Mouse (Mus musculus) CH12.LX (cell line): ENCODE results near the gene Wnk2. TPM values are rescaled to one million over a fixed set of nuclear protein-coding genes. Genes with fewer than 3 reads are reported as not detected.

Experiments used
- DNase-seq: peaks from one replicate; pipeline ENCODE4 v3.0.0-alpha.2; 2013; ENCODE audit errors: extremely low read depth
- H3K27ac ChIP-seq: 2 replicates; pipeline ENCODE4 v1.5.1; 2012; ENCODE audit warnings: low read depth, mild to moderate bottlenecking, control low read depth, moderate library complexity; ENCODE audit not compliant: insufficient read depth
- H3K27me3 ChIP-seq: replicated peaks from 2 replicates; pipeline ENCODE3; 2012; ENCODE audit warnings: inconsistent platforms
- H3K36me3 ChIP-seq, 2 experiments: replicated peaks in 1 of 2; 2 replicates each; pipeline versions ENCODE3 to v1.6.1; 2012; ENCODE audit warnings: inconsistent platforms in 1 of 2, low read length in 1 of 2, mild to moderate bottlenecking in 1 of 2, mixed read lengths in 1 of 2, moderate library complexity in 1 of 2; ENCODE audit not compliant: control insufficient read depth in 1 of 2, insufficient read depth in 1 of 2
- H3K4me1 ChIP-seq, 2 experiments: 2 replicates each; pipeline ENCODE4 v1.6.1; 2012; ENCODE audit warnings: inconsistent platforms in 1 of 2, moderate library complexity in 1 of 2; ENCODE audit not compliant: insufficient read depth in 2 of 2, control insufficient read depth in 1 of 2
- H3K4me2 ChIP-seq: 2 replicates; pipeline ENCODE4 v1.6.1; 2012; ENCODE audit warnings: low read depth, mild to moderate bottlenecking, control low read depth; ENCODE audit not compliant: poor library complexity, insufficient read depth, severe bottlenecking
- H3K4me3 ChIP-seq, 3 experiments: fragments of 150-350 bp in 1 of 3; sonication (generic) in 1 of 3; replicated peaks in 1 of 3; 2 replicates each; pipeline versions ENCODE3 to v1.5.1; 2011 to 2012; ENCODE audit warnings: low read depth in 2 of 3, low read length in 2 of 3, mild to moderate bottlenecking in 2 of 3, moderate library complexity in 2 of 3, control low read depth in 1 of 3, improper control_type of control experiment in 1 of 3, inconsistent platforms in 1 of 3, mixed read lengths in 1 of 3; ENCODE audit not compliant: poor library complexity in 1 of 3
- H3K79me2 ChIP-seq: replicated peaks from 2 replicates; pipeline ENCODE4 v1.6.1; 2012; ENCODE audit warnings: mild to moderate bottlenecking, moderate library complexity; ENCODE audit not compliant: control insufficient read depth, poor library complexity, insufficient read depth, severe bottlenecking; ENCODE audit errors: extremely low read depth
- H3K9ac ChIP-seq: 2 replicates; pipeline ENCODE4 v1.6.1; 2012; ENCODE audit warnings: low read depth, mild to moderate bottlenecking, control low read depth, moderate library complexity; ENCODE audit not compliant: insufficient read depth
- H3K9me3 ChIP-seq: replicated peaks from 2 replicates; pipeline ENCODE3; 2012; ENCODE audit warnings: low read length, inconsistent platforms, mixed read lengths
- CHD2 ChIP-seq: IDR thresholded peaks from 2 replicates; pipeline ENCODE4 v1.6.1; 2011; ENCODE audit warnings: low read length, improper control_type of control experiment
- CTCF ChIP-seq, 2 experiments: IDR thresholded peaks in 1 of 2; conservative IDR thresholded peaks in 1 of 2; 2 replicates each; pipeline ENCODE4 v1.5.1; 2011 to 2012; ENCODE audit warnings: low read depth in 2 of 2, low read length in 2 of 2, improper control_type of control experiment in 1 of 2, inconsistent platforms in 1 of 2, mild to moderate bottlenecking in 1 of 2, moderate library complexity in 1 of 2
- E2F4 ChIP-seq: IDR thresholded peaks from 2 replicates; pipeline ENCODE4 v1.6.1; 2011; ENCODE audit warnings: low read depth, low read length, improper control_type of control experiment; ENCODE audit not compliant: insufficient replicate concordance
- ELF1 ChIP-seq: IDR thresholded peaks from 2 replicates; pipeline ENCODE4 v1.6.1; 2014; ENCODE audit warnings: low read depth, mild to moderate bottlenecking, inconsistent platforms, low read length, improper control_type of control experiment
- ETS1 ChIP-seq: conservative IDR thresholded peaks from 2 replicates; pipeline ENCODE4 v1.6.1; 2012; ENCODE audit warnings: low read depth, mild to moderate bottlenecking, inconsistent platforms, low read length, improper control_type of control experiment, moderate library complexity
- HCFC1 ChIP-seq: IDR thresholded peaks from 2 replicates; pipeline ENCODE4 v1.6.1; 2012; ENCODE audit warnings: low read depth, mild to moderate bottlenecking, inconsistent platforms, low read length, improper control_type of control experiment
- JUN ChIP-seq: IDR thresholded peaks from 2 replicates; pipeline ENCODE4 v1.6.1; 2011; ENCODE audit warnings: low read depth, mild to moderate bottlenecking, low read length, improper control_type of control experiment, moderate library complexity; ENCODE audit not compliant: insufficient read depth
- JUND ChIP-seq: conservative IDR thresholded peaks from 2 replicates; pipeline ENCODE4 v1.6.1; 2011; ENCODE audit warnings: low read depth, low read length, improper control_type of control experiment
- KAT2A ChIP-seq: IDR thresholded peaks from 2 replicates; pipeline ENCODE4 v1.6.1; 2012; ENCODE audit warnings: low read length, improper control_type of control experiment, inconsistent platforms; ENCODE audit not compliant: insufficient replicate concordance
- MAFK ChIP-seq: IDR thresholded peaks from 2 replicates; pipeline ENCODE4 v1.6.1; 2011; ENCODE audit warnings: low read length, improper control_type of control experiment; ENCODE audit not compliant: insufficient replicate concordance
- MAX ChIP-seq: IDR thresholded peaks from 2 replicates; pipeline ENCODE4 v1.6.1; 2011; ENCODE audit warnings: low read length, improper control_type of control experiment
- MAZ ChIP-seq: IDR thresholded peaks from 2 replicates; pipeline ENCODE4 v1.6.1; 2012; ENCODE audit warnings: low read depth, mild to moderate bottlenecking, inconsistent platforms, low read length, improper control_type of control experiment, moderate library complexity
- MXI1 ChIP-seq: IDR thresholded peaks from 2 replicates; pipeline ENCODE4 v1.6.1; 2011; ENCODE audit warnings: mild to moderate bottlenecking, low read depth, low read length, improper control_type of control experiment
- POLR2A ChIP-seq: IDR thresholded peaks from 2 replicates; pipeline ENCODE4 v1.6.1; 2011; ENCODE audit warnings: low read depth, mild to moderate bottlenecking, improper control_type of control experiment, low read length
- TCF12 ChIP-seq: IDR thresholded peaks from 2 replicates; pipeline ENCODE4 v1.6.1; 2014; ENCODE audit warnings: low read depth, mild to moderate bottlenecking, inconsistent platforms, low read length, improper control_type of control experiment
- UBTF ChIP-seq: IDR thresholded peaks from 2 replicates; pipeline ENCODE4 v1.6.1; 2012; ENCODE audit warnings: low read depth, mild to moderate bottlenecking, inconsistent platforms, low read length, improper control_type of control experiment, moderate library complexity
- USF2 ChIP-seq: conservative IDR thresholded peaks from 2 replicates; pipeline ENCODE4 v1.6.1; 2011; ENCODE audit warnings: low read depth, low read length, improper control_type of control experiment
- ZC3H11A ChIP-seq: IDR thresholded peaks from 2 replicates; pipeline ENCODE4 v1.6.1; 2012; ENCODE audit warnings: low read depth, mild to moderate bottlenecking, inconsistent platforms, low read length, improper control_type of control experiment
- ZKSCAN1 ChIP-seq: IDR thresholded peaks from 2 replicates; pipeline ENCODE4 v1.6.1; 2012; ENCODE audit warnings: low read depth, inconsistent platforms, low read length, improper control_type of control experiment, borderline replicate concordance
- ZMIZ1 ChIP-seq: IDR thresholded peaks from 2 replicates; pipeline ENCODE4 v1.6.1; 2012; ENCODE audit warnings: low read depth, mild to moderate bottlenecking, inconsistent platforms, low read length, improper control_type of control experiment
- dilution Hi-C: fragments of 300-500 bp; cut with MboI; formaldehyde crosslinking; loops from 2 replicates; pipeline ENCODE4 v1.14.3; 2020; ENCODE audit warnings: low sequenced_read_pairs; ENCODE audit not compliant: extremely low pct_unique_long_range_greater_than_20kb, extremely low pct_ligation_motif_present
- in situ Hi-C: fragments of 300-500 bp; cut with MboI; formaldehyde crosslinking; loops from 3 replicates; pipeline ENCODE4 v1.14.3; 2019; ENCODE audit warnings: low sequenced_read_pairs, low pct_ligation_motif_present, low pct_unique_long_range_greater_than_20kb, mixed read lengths
- polyA plus RNA-seq: library from polyadenylated mRNA; unstranded; fragments of >175 nt; gene quantifications from 2 replicates; pipeline ENCODE4 v1.2.1, GENCODE M21; 2012; ENCODE audit warnings: low read depth; ENCODE audit not compliant: insufficient read length
- total RNA-seq, 2 experiments: library from RNA; depleted of rRNA; stranded (reverse); fragments of 300-350 nt in 1 of 2; fragments of >200 nt in 1 of 2; gene quantifications; 2 replicates each; pipeline ENCODE4 v1.2.3; 2012 to 2014

Gene Wnk2
- total and polyA plus RNA-seq, 3 experiments: 0.04 TPM; not detected in 2

DNA sequence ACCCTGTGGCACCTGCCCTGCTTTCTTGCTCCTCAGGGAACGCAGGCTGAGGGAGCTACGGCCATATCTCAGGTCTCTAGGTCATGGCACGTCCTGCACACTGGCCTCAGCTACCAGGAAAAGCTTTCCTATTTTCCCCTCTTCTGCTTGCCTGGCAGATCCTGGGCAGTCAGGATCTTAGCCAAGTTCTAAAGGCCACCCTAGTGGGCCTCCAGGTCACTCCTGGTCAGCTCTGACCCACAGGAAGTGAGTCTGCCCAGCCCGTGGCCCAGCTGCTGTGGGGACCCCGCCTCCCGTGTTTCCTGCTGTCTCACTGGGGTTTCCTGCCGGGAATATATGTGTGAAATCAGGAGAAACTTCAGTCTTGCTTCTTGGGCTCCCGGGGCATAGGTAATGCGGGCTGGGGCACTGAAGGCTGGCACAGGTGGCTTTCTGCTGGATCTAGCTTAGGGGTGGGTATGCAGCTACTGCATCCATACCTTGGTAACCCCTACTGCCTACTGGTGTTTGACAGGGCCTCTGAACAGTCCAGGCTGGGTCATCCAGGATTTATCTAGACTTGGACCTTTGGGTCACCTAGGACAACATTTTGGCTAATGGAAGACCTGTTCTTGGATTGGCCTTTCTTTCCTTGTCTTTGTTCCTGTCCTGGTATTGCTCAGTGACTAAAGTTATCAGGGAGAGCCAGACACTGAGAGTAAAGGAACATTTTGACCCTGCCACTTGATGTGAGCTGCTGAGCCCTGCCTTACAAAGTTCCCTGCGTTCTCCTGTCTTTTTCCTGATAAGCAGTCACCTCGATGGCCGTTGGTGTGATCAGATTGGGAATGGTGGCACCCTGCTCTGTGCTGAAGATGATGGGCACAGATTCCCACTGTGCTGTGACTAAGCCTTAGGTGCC, 42.4 kb upstream of the Wnk2 start:
- Histone ChIP-seq H3K4me1 (peaks cover 28 to 62% of the 10 kb centered on the region in 2 experiments), H3K4me2 (no peak overlapping the region), H3K9ac (no peak overlapping the region), H3K27ac (no peak overlapping the region), H3K36me3 (peaks cover 0 to 16% of the 10 kb centered on the region in 2 experiments), H3K4me3 (no peak overlapping the region), H3K9me3 (no peaks in the 10 kb centered on the region), H3K27me3 (no peaks in the 10 kb centered on the region), H3K79me2 (no peaks in the 10 kb centered on the region)
- no peak for TF ChIP-seq E2F4
- no peak for TF ChIP-seq JUN
- TF ChIP-seq CTCF (conservative IDR thresholded peaks at IDR 0.05 in 1 of 2, IDR thresholded peaks at IDR 0.05 in 1 of 2; ENCODE audit: low read depth in 2 of 2, low read length in 2 of 2): no peak
- in situ Hi-C loops: loop anchor here (25.0 kb wide), 2 partner anchors 328 to 528 kb away; partner anchors contain the start of genes Barx1 and Phf2
- dilution Hi-C loops: no loop called here
- DNase-seq: no peak

DNA sequence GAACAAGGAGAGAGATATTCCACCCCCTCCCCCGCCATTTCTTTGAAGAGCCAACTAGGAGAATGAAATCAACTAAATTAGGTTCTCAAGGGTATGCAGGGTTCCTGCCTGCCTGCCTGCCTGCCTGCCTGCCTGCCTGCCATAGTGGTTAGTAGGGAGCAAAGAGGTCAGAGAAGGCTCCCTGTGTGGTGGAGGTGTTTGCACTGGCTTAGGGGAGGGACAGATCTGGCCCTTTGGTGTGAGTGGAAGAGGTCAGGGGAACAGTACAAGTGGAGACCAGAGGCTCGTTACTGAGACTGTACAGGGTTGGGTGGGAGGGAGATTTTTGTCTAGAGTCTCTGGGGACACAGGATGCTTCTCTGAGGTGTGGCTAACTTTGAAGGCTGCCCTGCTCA, 41.1 kb upstream of the Wnk2 start:
- Histone ChIP-seq H3K9me3 (peaks cover 4% of the 10 kb centered on the region), H3K4me3 (no peak overlapping the region), H3K27ac (no peak overlapping the region), H3K4me2 (no peak overlapping the region), H3K27me3 (no peaks in the 10 kb centered on the region), H3K36me3 (peaks cover 0 to 5% of the 10 kb centered on the region in 2 experiments), H3K9ac (no peak overlapping the region), H3K4me1 (peaks cover 28 to 62% of the 10 kb centered on the region in 2 experiments), H3K79me2 (no peaks in the 10 kb centered on the region)
- in situ Hi-C loops: loop anchor here (25.0 kb wide), 2 partner anchors 327 to 527 kb away; partner anchors contain the start of genes Barx1 and Phf2
- DNase-seq: no peak
- TF ChIP-seq USF2: no peak
- dilution Hi-C loops: no loop called here

DNA sequence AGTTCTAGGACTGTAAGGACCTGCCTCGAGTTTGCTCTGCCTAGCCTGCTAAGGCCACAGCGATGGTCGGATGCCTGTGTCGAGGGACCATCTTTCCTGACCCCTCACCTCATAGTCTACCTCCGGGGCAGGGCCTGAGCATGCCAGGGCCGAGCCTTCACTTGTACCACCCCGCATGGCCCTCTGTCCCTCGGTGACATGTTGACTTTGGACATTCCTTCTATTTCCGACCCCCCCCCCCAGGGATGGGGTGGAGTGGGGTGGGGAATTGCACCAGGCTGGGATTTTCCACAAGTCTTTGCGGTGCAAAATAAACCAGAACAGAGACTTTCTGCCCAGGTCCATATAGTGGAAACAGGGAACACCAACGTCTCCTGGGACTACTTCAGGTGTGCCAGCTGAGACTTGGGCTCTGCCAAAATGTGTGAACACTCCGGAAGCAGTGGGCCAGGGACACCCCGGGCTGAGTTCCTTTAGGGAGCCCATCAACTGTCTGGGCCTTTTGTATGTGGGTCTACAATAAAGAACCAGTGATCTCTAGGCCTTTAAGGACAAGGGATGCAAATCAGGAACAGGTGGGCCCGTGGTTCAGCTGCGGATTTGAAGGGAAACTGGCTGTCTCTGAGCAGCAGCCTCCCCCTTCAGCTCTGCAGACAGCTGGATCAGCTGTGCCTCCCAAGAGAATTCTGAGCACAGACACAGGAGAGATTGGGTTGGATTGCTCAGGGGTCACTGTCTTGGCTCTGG, 40.6 kb upstream of the Wnk2 start:
- dilution Hi-C loops: no loop called here
- no peak for TF ChIP-seq JUND
- no peak for TF ChIP-seq ZC3H11A
- TF ChIP-seq ZMIZ1: 0 out of 2 replicates have a peak, but pooled peaks have one; percentile 11
- no peak for TF ChIP-seq CTCF (conservative IDR thresholded peaks at IDR 0.05 in 1 of 2, IDR thresholded peaks at IDR 0.05 in 1 of 2; ENCODE audit: low read depth in 2 of 2, low read length in 2 of 2)
- no peak for TF ChIP-seq MXI1
- TF ChIP-seq TCF12: peak; percentile 57; the same call in 1 of the 2 replicates
- no peak for TF ChIP-seq KAT2A
- no peak for TF ChIP-seq JUN
- no peak for TF ChIP-seq MAFK
- TF ChIP-seq ELF1: no peak
- no peak for TF ChIP-seq ZKSCAN1
- peak; percentile 80 for TF ChIP-seq ETS1
- TF ChIP-seq E2F4: no peak
- no peak for TF ChIP-seq USF2
- TF ChIP-seq UBTF: no peak
- TF ChIP-seq POLR2A: no peak
- TF ChIP-seq MAX: no peak; the same call in 1 of the 2 replicates
- TF ChIP-seq MAZ: no peak
- no peak for TF ChIP-seq HCFC1
- TF ChIP-seq CHD2: 0 out of 2 replicates have a peak, but pooled peaks have one; percentile 13

More for the DNA sequence above, 40.6 kb upstream of the Wnk2 start:
- Histone ChIP-seq H3K9ac (no peak overlapping the region; the same call in 1 of the 2 replicates), H3K4me1 (peaks cover 28 to 62% of the 10 kb centered on the region in 2 experiments), H3K36me3 (no peaks in the 10 kb centered on the region), H3K4me3 (peak overlapping the region; percentile 66 to 85 (median 70)), H3K27me3 (no peaks in the 10 kb centered on the region), H3K27ac (peak overlapping the region; percentile 32; the same call in 1 of the 2 replicates), H3K79me2 (no peaks in the 10 kb centered on the region), H3K9me3 (peaks cover 6% of the 10 kb centered on the region), H3K4me2 (peak overlapping the region; percentile 91)
- DNase-seq: peak; percentile 70
- in situ Hi-C loops: loop anchor here (25.0 kb wide), 2 partner anchors 326 to 526 kb away; partner anchors contain the start of genes Barx1 and Phf2
